Mouse (Mus musculus) C2C12 (cell line): ENCODE data around the gene Zfp764.

ENCODE experiments used
- CTCF ChIP-seq: IDR thresholded peaks from one replicate; pipeline ENCODE4 v1.5.1; 2011; ENCODE audit not compliant: control insufficient read depth, insufficient read depth, insufficient read length
- MAX ChIP-seq: IDR thresholded peaks from one replicate; pipeline ENCODE4 v1.6.1; 2011; ENCODE audit warnings: mild to moderate bottlenecking, control low read depth
- USF1 ChIP-seq: IDR thresholded peaks from one replicate; pipeline ENCODE4 v1.6.1; 2011; ENCODE audit warnings: low read depth, mild to moderate bottlenecking, control low read depth, moderate library complexity

- TF ChIP-seq CTCF (no peak), USF1 (no peak), MAX (no peak)
Measured at GRCm38 (mm10) chr7:127393944-127394333, 12.7 kb downstream of the Zfp764 start.
